Mouse (Mus musculus) naive thymus-derived CD4-positive, alpha-beta T cell, adult 2 months (primary cell): ENCODE data around the gene 5730522E02Rik.

Experiments
- DNase-seq: peaks from one replicate; pipeline ENCODE4 v3.0.0-alpha.2; 2011; ENCODE audit warnings: low read depth

5730522E02Rik gene

DNA sequence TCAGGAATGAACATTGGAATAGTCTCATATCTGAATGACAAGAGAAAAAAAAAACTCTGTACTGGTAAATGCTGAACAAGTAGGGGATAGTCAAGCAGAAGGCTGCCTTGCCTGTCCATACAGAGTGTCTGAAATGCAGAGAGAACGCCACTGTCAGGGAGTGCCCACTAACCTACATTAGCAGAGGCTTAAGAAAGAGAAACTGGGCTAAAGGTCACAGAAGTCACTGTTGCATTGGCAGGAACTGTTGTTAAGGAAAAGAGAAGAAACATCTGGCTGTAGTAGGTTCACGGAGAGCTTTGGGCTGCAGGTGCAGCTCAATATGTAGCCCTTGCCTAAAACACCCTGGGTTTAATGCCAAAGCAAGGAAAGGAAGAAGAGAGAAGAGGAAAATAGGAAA is 82.2 kb downstream of the 5730522E02Rik start:
- DNase-seq, result no peak

DNA sequence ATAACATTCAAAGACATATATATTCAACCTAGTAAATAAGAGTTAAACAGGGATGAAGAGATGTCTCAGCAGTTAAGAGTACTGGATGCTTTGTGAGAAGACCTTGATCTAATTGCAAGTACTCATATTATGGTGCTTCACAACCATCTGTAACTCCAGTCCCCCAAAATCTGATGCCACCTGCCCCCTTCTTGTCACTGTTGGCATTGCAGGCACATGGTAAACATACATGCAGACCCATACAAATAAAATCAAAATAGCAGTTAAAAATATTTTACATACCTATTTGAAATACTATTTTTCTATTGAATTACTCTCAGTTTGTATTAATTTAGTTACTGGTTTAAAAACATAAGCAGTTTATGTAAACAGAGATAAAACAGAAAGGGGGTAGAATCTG is 84.6 kb downstream of the 5730522E02Rik start:
- no peak for DNase-seq

DNA sequence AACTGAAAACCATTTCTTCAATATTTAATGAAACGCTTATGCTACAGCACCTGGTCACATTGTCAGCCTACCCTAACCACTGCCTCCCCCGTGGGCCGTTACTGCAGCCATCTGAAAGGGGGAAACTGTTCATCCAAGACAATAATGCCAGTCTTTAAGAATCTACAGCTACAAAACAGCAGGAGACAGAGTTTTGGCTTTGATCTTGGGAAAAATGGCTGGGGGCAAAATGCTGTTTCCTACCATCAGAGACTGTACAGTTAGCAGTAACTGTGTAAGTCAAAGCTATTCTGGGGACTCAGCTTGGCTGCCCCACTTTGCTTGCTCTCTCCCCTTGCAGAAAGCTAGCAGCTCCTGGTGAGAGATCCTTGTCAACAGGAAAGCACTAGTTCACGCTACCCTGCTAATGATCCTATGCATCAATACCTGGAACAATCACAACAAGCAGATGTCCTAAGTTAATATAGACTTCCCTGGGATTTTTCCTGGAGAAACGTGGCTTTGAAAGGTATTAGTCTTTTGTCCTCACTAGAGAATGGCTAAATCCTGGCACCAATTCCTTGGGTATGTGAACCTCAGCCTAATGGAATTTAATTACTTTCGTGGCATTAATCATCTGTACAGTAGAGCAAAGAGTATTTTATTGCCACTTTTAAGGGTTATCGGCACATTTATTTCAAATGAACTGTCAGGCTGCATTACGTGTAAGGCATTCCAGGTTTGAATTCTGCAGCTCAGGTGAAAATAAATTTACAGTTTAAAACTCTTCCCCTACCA is 89.6 kb downstream of the 5730522E02Rik start:
- no peak for DNase-seq

DNA sequence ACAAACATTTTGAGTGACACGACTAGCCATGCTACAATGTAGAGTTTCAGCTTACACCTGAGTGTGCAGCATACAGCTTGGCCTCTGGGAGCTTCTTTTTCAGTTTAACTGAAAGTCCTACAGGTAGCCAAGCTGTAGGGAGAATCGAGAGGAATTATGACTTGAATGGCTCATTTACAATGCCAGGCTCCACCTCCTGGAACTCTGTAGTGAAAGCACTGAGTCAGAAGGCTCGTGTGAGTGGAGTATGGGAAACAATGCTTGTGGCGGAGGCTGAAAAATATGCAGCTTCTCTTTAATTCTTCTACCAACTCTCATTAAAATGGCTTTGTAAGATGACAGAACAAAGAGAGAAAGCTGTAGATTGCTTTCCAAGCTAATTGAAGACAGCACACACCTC is 92.9 kb downstream of the 5730522E02Rik start:
- DNase-seq, result no peak

DNA sequence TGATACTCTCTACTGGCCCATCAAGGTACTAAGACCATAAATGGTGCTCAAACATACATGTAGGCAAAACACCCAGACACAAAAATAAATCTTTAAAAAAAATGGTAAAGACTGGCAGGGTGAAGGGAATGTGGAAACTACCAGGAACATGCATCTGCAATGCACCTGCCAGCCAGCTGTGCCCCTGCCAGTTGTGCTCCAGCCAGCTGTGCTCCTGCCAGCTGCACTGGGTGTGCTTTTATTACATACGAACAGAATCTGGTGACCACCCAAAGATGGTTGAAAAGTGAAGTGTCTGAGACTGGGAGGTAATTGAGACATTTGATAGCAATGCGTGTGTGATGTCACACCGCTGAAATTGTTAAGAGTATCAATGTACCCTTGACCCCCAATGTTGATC is 98.4 kb downstream of the 5730522E02Rik start:
- no peak for DNase-seq

DNA sequence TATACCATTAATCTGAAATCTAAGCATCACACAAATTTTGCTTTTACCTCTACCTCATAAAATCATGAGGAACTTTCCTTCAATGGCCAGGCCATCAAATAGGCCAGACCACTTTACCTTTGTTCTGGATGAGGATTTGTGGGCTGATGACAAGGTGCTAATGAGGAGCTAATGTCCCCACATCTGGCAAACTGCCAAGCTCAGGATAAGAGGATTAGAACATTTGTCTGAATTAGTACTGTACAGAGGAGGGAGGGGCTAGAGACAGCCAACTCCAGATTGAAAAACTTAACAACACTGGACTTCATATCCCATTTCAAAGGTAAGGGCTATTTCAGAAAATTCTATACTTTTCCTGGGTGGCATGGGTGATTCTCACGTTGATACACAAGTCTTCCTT is 101.9 kb downstream of the 5730522E02Rik start:
- DNase-seq, result no peak

DNA sequence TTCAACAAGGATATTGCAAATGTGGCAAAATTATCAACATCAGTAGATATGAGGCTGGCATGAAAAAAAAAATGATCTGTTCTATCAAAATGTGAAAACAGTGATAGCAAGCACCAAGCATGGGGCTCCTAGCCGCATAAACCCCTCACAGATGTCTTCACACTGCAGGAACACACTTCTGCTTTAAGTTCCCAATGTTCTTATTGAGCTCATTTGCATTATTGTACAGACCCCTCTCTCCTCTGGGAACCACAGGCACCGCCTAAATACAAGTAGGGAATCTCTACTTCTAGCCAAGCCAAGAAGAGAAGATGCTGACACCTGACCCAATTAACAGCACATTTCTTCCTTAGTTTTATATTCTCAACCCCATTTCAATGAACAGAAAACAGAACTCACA is 105.9 kb downstream of the 5730522E02Rik start:
- no peak for DNase-seq

DNA sequence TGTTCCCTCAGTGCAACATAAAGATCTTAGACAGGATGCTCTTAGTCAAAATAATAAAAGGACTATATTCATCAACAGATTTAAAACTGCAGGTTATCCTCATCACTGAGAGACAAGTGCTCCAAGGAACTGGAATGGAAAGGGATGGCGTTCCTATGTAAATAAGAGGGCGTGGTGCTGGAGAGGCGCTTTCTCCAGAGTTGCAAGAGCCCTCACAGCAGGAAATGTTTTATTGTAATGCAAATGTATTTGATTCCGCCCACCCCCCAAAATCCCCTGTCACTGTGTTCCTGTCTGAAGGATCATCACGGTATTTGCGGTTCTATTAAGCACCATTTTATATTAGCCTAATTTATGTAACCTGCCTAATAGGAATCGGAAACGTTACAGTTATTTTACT is 106.9 kb downstream of the 5730522E02Rik start:
- DNase-seq, result no peak

DNA sequence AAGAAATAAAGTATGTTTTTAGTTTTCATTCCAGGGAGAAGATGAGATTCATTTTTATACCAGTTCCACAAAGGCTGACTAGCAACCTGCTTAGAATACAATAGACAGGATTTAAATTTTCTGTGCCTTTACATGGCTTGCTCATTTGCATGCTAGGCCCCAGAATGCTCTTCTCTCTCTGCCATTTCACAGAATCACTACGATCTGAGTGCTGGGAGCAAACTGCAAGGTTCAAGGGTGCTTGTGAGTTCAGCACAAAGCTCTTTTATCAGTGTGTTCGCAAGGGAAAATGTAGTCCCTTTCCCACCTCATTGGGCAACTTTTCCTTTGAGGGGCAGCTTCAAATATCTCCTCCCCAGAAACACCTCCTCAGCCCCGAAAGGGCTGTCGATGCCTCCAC is 107.7 kb downstream of the 5730522E02Rik start:
- no peak for DNase-seq

DNA sequence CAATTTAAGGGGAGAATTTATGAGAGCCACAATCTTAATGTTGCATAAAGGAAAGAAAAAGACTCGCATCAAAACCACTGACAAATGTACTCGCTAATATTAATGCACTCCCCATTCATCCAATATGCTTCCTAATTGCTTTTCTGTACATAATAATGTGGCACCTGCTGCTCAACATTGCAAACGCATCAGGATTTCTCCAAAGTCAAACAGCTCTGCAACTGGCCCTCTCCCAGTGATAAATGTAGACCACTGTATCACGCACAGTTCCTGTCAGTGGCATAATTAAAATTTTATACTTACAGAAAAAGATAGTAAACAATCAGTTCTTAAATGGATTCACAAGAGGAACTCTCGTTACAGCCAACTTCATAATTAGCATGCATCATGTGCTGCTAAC is 110.5 kb downstream of the 5730522E02Rik start:
- no peak for DNase-seq

DNA sequence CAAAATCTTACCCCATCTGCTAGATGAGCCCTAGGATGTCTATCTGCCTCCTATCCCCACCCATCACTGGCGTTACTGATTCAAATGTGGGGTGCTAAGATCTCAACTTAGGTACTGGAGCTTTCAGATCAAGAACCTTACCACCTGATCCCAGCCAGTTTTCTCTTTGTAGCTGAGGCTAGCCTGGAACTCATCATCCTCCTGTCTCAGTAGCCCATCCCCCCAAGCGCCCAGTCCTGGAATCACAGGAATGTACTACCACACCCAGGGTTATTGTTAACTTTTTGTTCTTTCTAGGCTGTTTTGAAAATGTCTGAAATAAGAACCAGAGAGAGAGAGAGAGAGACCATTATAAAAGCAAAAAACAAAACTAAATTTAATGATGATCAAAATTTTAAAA is 111.6 kb downstream of the 5730522E02Rik start:
- no peak for DNase-seq

DNA sequence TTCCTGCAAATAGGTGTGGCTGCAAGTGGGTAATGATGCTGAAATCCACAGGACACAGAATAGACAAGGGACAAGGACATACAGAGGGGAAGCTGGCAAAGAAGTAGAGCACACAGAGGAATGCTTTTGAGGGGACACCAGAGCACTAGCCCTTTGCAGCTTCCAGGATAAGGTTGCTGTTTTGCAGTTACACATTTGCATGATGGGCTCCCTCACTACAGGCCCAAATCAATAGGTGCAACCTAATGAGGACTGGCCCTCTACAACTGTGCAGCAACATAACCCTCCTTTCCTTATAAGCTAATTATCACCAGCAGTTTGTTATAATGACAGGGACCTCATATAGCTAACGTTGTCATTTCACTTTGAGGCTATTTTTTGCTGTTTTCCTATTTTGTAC is 114.5 kb downstream of the 5730522E02Rik start:
- DNase-seq, result no peak

DNA sequence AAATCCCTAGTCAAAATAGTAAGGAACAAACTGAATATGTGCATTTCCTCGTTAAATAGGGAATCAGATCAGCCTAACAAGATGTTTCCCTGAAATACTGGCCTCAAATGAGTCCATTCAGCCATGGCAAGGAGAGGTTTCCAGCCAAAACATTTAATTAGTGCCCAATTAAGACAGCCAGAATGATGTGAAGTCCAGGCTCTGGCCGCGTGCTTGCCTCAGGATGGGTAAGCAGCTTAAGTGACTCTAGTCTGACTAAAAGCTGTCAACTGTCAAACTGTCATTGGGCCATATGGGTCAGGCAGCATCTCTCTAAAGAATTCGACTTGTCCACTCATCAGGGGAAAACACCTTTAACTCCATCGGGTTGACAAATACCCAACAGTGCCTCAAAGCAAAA is 121.6 kb downstream of the 5730522E02Rik start:
- no peak for DNase-seq

DNA sequence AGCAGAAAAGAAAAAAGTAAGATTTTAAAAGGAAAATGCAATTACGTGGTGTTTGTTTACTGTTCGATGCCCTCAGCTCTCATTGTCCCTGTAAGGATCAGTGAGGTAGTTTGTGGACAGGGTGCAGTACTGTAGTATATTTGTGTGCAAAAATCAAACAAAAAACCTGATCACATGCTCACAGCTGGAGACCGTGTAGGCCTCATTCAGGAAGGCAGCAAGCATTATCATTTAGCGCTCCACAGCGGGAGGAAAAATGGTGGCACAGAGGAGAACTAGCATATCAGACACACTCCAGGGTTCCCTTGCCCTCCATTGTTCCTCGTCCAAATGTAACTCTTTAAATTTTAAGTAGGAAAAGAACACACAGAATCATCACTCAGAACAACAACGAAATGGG is 123.9 kb downstream of the 5730522E02Rik start:
- no peak for DNase-seq

DNA sequence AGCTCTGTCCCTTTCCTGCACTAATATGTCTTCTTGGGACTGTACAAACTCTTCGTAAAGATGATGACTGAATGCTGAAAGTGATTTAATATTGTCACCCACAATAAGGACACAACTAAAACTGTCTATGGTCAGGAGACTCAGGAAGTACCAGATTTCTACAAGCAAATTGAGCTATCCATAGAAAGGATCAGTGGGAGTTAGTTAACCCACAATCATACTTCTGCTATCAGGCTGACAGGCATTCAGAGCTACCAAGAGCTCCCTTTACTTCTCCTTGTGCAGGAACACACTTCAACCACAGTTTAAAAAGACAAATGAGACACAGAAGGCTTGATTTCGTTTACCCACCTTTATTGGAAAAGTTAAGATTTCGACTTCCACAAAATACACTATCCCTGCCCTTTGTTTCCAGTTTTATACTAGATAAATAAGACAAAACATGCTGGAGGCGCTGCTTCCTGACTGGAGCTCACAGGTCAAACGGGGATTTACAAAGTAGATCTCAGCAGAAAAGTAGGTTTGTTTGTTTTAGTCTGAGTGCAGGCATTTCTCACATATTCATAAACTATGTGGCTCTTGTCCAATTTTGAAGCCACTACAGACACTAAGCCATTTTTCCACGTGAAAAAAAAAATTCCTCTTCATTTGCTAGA is 125.1 kb downstream of the 5730522E02Rik start:
- DNase-seq, result no peak

DNA sequence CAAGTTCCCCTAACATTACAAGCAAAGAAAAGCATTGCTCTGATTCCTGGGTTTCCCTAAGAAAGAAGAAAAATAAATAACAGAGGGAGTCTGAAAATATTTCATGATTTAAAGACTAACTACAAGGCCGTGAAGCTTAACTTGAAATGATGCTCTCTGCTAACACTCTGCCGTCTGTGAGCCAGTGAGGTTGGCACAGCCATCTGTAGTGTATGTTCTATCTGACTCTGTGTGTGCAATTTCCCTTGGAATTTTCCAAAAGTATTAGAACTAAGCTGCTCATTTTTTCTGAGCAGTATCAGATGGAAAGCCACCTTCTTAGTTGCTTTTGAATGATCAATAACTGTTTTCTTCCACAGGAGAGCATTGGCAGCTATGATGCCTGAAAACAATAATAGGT is 134.2 kb downstream of the 5730522E02Rik start:
- no peak for DNase-seq

DNA sequence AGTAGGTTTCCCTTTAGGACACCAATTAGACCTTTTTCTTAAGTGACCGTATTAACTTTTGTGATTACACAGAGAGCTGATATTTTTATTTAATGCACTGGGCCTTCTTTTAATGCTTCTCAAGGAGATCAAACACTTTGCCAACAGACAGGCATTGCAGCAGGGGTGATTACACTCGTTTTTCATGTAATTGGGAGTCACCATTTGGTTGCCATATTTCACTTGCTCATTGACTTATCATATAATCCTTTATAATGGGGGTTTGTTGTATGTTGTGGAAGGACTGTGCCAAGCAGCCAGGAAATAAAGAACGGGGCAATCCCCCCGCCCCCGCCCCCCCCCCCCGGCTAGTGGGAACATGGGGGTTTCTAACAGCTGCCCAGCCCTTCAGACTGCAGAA is 135.0 kb downstream of the 5730522E02Rik start:
- no peak for DNase-seq

DNA sequence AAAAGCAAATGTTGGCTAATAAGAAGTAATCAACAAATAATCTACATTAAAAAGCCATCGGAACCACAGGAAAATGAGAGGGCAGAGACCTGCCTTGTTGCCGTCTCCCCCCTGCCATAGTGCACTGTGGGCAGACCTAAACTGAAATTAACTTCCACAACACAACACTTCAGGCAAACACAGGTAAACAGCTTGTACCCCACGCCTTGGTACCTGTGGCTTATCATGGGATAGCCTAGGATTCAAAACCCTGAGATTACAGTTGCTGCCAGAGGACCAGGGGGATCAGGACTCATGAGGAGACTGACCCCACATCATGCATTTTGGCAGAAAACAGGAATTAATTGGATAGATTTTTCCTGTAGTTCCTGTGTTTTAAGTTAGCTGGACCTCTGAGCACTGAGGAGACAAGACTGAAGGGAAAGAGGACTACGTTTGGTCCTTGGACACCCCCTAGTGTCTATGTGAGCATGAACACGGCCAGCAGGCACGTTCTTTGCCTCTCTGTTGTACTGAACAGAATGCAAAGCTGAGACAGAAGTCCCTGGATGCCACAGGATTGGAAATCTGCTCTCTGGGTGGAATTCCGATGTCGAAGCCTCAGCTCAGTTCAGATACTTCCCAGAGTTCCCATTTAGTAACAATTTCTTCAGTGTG is 136.8 kb downstream of the 5730522E02Rik start:
- DNase-seq, result no peak

DNA sequence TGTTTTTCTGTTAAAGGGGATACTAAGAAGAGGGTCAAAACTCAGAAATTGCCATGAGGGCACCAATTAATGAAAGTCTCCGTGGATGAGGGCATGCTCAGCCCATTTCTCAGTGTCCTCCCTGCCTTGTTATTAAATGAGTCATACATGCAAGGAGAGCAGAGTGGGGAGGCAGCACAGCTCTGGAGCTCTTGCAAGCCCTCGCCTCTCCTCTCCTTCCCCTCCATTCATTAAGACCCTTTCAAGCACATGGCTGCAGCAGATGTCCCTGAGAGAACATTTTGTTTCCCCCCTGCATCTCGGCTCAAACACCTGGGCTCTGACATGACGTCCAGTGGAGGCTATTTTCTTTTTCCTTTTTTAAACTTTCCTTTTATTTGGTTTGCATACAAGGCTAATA is 138.5 kb downstream of the 5730522E02Rik start:
- DNase-seq, result no peak

DNA sequence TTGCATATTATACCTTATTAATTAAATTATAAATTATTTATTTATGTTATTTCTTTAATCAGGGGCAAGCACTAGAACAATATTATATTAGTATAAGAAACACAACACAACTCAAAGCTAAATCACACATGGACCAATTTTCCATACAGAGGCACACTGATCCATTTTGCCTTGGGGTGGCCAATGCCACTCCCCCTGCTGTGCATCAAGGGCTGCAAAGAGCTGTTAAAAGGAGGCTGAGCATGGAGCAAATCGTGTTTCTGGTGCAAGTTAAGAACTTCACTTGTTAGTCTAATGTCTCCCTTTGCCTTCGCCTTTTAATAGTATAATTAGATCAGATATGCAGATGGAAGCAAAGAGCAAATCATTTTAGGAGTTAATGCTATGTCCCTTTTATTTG is 147.3 kb downstream of the 5730522E02Rik start:
- DNase-seq, result no peak

DNA sequence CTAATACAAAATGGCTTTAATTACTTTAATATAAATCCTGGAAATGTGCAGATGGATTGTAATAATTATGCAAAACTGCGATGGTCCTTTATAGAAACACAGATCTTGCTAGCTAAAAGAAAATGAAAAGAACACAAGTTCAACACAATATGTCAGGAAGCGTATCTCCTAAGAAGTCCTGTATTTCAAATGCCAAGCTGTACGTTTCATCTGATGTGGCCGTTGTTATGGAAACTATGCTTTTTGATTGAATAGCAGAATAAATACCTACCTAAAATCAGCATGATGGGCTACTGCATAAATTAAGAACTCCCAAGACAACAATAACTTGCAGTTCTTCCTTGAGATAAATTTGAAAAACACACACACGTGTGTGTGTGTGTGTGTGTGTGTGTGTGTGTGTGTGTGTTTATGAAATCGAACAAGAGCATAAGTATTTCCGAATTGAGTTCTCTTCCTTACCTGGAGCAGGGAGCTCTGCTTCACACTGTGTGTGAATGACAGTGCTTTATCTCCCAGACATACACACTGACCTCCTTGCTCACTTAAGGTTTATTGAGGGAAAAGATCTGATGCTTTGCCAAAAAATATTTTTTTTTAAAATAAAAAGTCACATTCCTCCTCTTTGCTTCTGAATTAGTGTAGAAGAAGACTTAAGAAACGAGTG is 149.0 kb downstream of the 5730522E02Rik start:
- DNase-seq, result no peak

DNA sequence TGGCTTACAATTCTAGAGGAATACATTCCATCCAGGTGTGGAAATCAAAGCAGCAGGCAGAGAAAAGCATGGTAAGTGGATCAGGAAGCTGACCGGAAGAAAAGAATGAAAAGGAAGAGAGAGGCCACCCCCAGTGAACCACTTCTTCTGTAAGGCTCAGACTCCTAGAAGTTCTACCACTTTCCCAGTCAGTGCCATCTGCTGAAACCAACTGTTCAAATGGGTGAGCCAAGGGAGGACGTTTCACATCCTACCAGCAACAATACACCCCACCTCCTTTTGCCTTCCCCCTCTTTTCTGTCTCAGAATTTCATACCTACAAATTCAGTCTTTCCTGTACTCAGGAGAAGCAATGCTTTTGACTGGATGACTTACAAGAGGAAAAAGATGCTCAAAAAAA is 197.0 kb downstream of the 5730522E02Rik start:
- DNase-seq, result no peak

DNA sequence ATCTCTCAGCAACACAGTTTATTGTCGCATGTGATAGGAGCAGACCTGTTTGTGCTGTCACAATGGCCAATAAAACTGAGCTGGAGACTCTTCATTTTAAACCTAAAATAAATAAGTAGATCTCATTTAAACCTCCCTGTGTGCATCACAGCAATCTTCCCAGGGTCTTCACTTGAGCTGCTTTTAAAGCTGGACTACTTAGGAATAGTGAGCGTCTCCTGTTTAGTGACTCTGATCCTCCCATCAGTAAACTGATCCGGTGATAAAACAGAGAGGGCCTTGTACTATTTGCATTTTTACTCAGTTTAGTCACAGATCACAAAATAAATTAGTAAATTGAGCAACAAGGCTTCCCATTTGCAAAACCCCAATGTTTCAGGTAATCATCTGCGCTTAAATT is 206.5 kb downstream of the 5730522E02Rik start:
- no peak for DNase-seq
